Mouse (Mus musculus) forebrain, embryonic 15.5 days (tissue): ENCODE measurements at regions not wholly inside any gene's neighbourhood (a gene's known extent, or its start where the extent isn't known, plus 50 kb on each side); places are given as distances from the start of the nearest gene placed in this dataset.
A peak's percentile ranks its signal among the peaks of the same experiment; 100 is the strongest.

Experiments
- ATAC-seq: fragments of 200-750 bp; cut with Nextera tagmentation; replicated peaks from 2 replicates; pipeline ENCODE4 v1.8.0; 2017; ENCODE audit warnings: mild to moderate bottlenecking, moderate TSS enrichment, moderate library complexity
- H3K27ac ChIP-seq: fragments of 300-500 bp; sonication (generic); replicated peaks from 2 replicates; pipeline ENCODE4 v1.5.1; 2015; ENCODE audit warnings: mild to moderate bottlenecking, inconsistent platforms
- H3K27me3 ChIP-seq: fragments of 300-500 bp; sonication (generic); 2 replicates; pipeline ENCODE4 v1.6.1; 2015; ENCODE audit warnings: inconsistent platforms
- H3K36me3 ChIP-seq: fragments of 300-500 bp; sonication (generic); 2 replicates; pipeline ENCODE4 v1.6.1; 2015; ENCODE audit warnings: mild to moderate bottlenecking, inconsistent platforms
- H3K4me1 ChIP-seq: fragments of 300-500 bp; sonication (generic); 2 replicates; pipeline ENCODE4 v1.6.1; 2015; ENCODE audit warnings: inconsistent platforms
- H3K4me2 ChIP-seq: fragments of 300-500 bp; sonication (generic); replicated peaks from 2 replicates; pipeline ENCODE4 v1.6.1; 2015; ENCODE audit warnings: mild to moderate bottlenecking, inconsistent platforms
- H3K4me3 ChIP-seq: fragments of 300-500 bp; sonication (generic); 2 replicates; pipeline ENCODE4 v1.5.1; 2015; ENCODE audit warnings: mild to moderate bottlenecking, inconsistent platforms
- H3K9ac ChIP-seq: fragments of 300-500 bp; sonication (generic); replicated peaks from 2 replicates; pipeline ENCODE4 v1.6.1; 2015; ENCODE audit warnings: mild to moderate bottlenecking, inconsistent platforms
- H3K9me3 ChIP-seq: fragments of 300-500 bp; sonication (generic); 2 replicates; pipeline ENCODE4 v1.6.1; 2016; ENCODE audit warnings: inconsistent platforms
- WGBS: fragments of 180-500 bp; shearing (Covaris S2); methylation state at CpG from one replicate; pipeline ENCODE4 v1.1.7; 2015; ENCODE audit warnings: mixed read lengths; 5-methylcytosine and 5-hydroxymethylcytosine counted together

- Histone ChIP-seq H3K4me1 (peaks cover 7% of the 10 kb centered on the region), H3K4me2 (no peak overlapping the region), H3K4me3 (no peak overlapping the region), H3K36me3 (no peaks in the 10 kb centered on the region), H3K9me3 (no peaks in the 10 kb centered on the region), H3K9ac (no peak overlapping the region), H3K27me3 (0 out of 2 replicates have a peak, but pooled peaks cover 6% of the 10 kb centered on the region), H3K27ac (no peak overlapping the region)
- ATAC-seq: no peak
- 82% methylated on average over 6 of the region's 6 CpGs for WGBS
Measured at GRCm38 (mm10) chr14:105805762-105806161, 90.9 kb downstream of the Spry2 start.

DNA sequence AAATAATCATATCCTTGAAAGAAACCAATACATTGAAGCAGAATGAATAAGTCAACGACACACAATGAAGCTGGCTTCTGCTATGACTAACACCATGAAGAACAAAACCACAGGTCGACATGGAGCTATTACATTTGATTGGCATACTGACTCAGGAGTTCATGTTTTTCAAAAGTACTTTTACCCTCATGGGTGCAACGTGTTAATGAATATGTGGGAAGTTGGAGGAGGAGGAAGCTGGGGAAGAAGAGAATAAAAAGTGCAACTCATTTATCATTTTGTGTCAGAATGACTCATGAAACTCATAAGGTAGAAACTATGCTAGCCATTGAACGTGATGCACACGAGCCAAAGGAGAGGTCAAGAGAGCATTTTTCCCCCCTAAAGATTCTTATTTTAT lies 91.3 kb downstream of the Spry2 start:
- Histone ChIP-seq H3K9me3 (no peaks in the 10 kb centered on the region), H3K27ac (no peak overlapping the region), H3K4me1 (peaks cover 7% of the 10 kb centered on the region), H3K27me3 (0 out of 2 replicates have a peak, but pooled peaks cover 6% of the 10 kb centered on the region), H3K9ac (no peak overlapping the region), H3K4me3 (no peak overlapping the region), H3K36me3 (no peaks in the 10 kb centered on the region), H3K4me2 (no peak overlapping the region)
- 84% methylated on average over 5 of the region's 5 CpGs for WGBS
- no peak for ATAC-seq

- H3K27me3 ChIP-seq: 0 out of 2 replicates have a peak, but pooled peaks cover 6% of the 10 kb centered on the region
Measured at GRCm38 (mm10) chr14:105804761-105805160, 91.9 kb downstream of the Spry2 start.

GRCm38 (mm10) chr14:105803281-105803680 lies 93.3 kb downstream of the Spry2 start:
- Histone ChIP-seq H3K9me3 (no peaks in the 10 kb centered on the region), H3K4me2 (no peak overlapping the region), H3K27me3 (0 out of 2 replicates have a peak, but pooled peaks cover 6% of the 10 kb centered on the region), H3K27ac (no peak overlapping the region), H3K4me3 (no peak overlapping the region), H3K9ac (no peak overlapping the region), H3K4me1 (peaks cover 7% of the 10 kb centered on the region), H3K36me3 (no peaks in the 10 kb centered on the region)
- 45% methylated on average over 7 of the region's 7 CpGs for WGBS
- no peak for ATAC-seq

More at GRCm38 (mm10) chr14:105804761-105805160, 91.9 kb downstream of the Spry2 start:
- 76% methylated on average over 5 of the region's 5 CpGs for WGBS
- H3K9ac ChIP-seq: no peak overlapping the region
- H3K9me3 ChIP-seq: no peaks in the 10 kb centered on the region
- ATAC-seq: no peak
- no peak overlapping the region for H3K4me2 ChIP-seq
- no peak overlapping the region for H3K27ac ChIP-seq
- H3K36me3 ChIP-seq: no peaks in the 10 kb centered on the region
- H3K4me1 ChIP-seq: peaks cover 7% of the 10 kb centered on the region
- no peak overlapping the region for H3K4me3 ChIP-seq

- Histone ChIP-seq H3K27me3 (0 out of 2 replicates have a peak, but pooled peaks cover 6% of the 10 kb centered on the region), H3K27ac (no peak overlapping the region), H3K4me1 (peaks cover 7% of the 10 kb centered on the region), H3K9me3 (no peaks in the 10 kb centered on the region), H3K9ac (no peak overlapping the region), H3K4me3 (no peak overlapping the region), H3K36me3 (no peaks in the 10 kb centered on the region), H3K4me2 (peak overlapping the region; percentile 17; the same call in 1 of the 2 replicates)
- 22% methylated on average over 18 of the region's 18 CpGs for WGBS
- ATAC-seq: no peak
Measured at GRCm38 (mm10) chr14:105802529-105803280, 93.9 kb downstream of the Spry2 start.

GRCm38 (mm10) chr14:105800142-105800925 lies 96.3 kb downstream of the Spry2 start:
- no peak overlapping the region for H3K4me3 ChIP-seq
- WGBS: 57% methylated on average over 13 of the region's 13 CpGs

DNA sequence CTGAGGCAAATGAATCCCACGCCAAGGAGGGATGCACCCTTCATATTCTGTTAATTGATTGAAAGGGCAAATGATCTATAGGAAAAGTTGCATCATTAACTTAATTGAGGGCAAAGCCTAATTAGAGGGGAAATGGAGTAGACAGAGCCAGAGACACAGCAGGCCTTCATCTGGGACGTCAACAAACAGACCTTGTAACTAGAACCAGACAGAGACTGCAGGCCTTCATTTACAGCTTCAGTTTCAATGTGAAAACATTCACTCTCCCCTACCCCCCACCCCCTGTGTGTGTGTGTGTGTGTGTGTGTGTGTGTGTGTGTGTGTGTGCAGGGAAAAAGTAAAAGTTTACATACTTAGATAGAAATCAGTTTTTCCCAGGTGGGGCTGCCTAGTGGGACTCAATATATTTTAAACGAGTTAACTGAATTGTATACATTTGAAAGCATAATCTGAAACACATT lies 97.2 kb downstream of the Spry2 start:
- 26% methylated on average over 3 of the region's 3 CpGs for WGBS
- Histone ChIP-seq H3K27ac (no peak overlapping the region), H3K27me3 (0 out of 2 replicates have a peak, but pooled peaks cover 6% of the 10 kb centered on the region), H3K4me2 (no peak overlapping the region), H3K9ac (no peak overlapping the region), H3K36me3 (no peaks in the 10 kb centered on the region), H3K4me1 (peaks cover 7% of the 10 kb centered on the region), H3K4me3 (no peak overlapping the region), H3K9me3 (no peaks in the 10 kb centered on the region)
- 0 out of 2 replicates have a peak, but pooled peaks have one; percentile 48 for ATAC-seq

More at GRCm38 (mm10) chr14:105800142-105800925, 96.3 kb downstream of the Spry2 start:
- H3K27me3 ChIP-seq: 0 out of 2 replicates have a peak, but pooled peaks cover 6% of the 10 kb centered on the region
- H3K9me3 ChIP-seq: no peaks in the 10 kb centered on the region
- no peak overlapping the region for H3K9ac ChIP-seq
- H3K4me1 ChIP-seq: peaks cover 7% of the 10 kb centered on the region
- H3K36me3 ChIP-seq: no peaks in the 10 kb centered on the region
- no peak overlapping the region for H3K4me2 ChIP-seq
- H3K27ac ChIP-seq: no peak overlapping the region
- no peak for ATAC-seq

GRCm38 (mm10) chr14:105793010-105793702 lies 103.5 kb downstream of the Spry2 start:
- Histone ChIP-seq H3K4me3 (no peak overlapping the region), H3K36me3 (no peaks in the 10 kb centered on the region), H3K9me3 (peaks cover 5% of the 10 kb centered on the region; the same call in 1 of the 2 replicates), H3K27me3 (no peaks in the 10 kb centered on the region), H3K4me1 (no peaks in the 10 kb centered on the region), H3K9ac (no peak overlapping the region), H3K4me2 (no peak overlapping the region), H3K27ac (no peak overlapping the region)
- 77% methylated on average over 4 of the region's 4 CpGs for WGBS
- no peak for ATAC-seq

DNA sequence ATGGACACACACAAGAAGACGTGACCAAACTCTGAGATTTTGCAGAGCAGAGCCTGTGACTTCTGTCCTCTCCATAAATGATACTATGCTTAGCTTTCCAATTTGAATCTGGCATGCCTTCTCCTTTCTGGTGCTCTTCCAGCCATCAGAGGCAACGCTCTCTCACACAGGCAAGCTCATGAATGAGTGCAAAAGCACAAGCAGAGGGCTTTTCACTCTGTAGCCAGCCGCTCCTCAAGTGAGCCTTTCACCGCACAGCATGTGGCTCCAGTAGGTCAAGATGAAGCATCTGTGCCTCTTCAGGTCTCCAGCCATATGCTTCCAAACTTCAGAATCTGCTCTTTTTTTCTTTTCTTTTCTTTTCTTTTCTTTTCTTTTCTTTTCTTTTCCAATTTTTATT lies 106.2 kb downstream of the Spry2 start:
- WGBS: 85% methylated on average over 4 of the region's 4 CpGs
- Histone ChIP-seq H3K4me2 (no peak overlapping the region), H3K36me3 (no peaks in the 10 kb centered on the region), H3K27me3 (no peaks in the 10 kb centered on the region), H3K27ac (no peak overlapping the region), H3K9ac (no peak overlapping the region), H3K4me3 (no peak overlapping the region), H3K9me3 (peaks cover 5% of the 10 kb centered on the region; the same call in 1 of the 2 replicates), H3K4me1 (no peaks in the 10 kb centered on the region)
- ATAC-seq: no peak

- Histone ChIP-seq H3K27me3 (no peaks in the 10 kb centered on the region), H3K27ac (no peak overlapping the region), H3K9me3 (no peaks in the 10 kb centered on the region), H3K4me3 (no peak overlapping the region), H3K4me2 (no peak overlapping the region), H3K9ac (no peak overlapping the region), H3K4me1 (no peaks in the 10 kb centered on the region), H3K36me3 (no peaks in the 10 kb centered on the region)
- no peak for ATAC-seq
- 90% methylated on average over 5 of the region's 5 CpGs for WGBS
Measured at GRCm38 (mm10) chr14:105783428-105783827, 113.2 kb downstream of the Spry2 start.

DNA sequence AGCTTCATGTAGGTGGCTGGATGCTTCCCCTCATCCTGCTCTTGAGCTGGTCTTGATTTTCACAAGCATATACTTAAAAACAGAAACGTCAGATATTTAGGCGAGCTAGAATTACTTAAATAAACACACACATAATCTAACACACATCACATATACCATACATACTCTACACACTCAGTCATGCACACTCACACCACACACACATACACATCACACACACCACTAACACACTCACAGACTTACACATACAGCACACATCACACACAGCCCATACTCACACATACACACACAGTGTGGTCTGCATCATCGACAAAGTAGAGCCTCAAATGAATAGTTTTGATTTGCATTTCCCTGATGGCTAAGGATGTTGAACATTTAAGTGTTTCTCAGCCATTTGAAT lies 116.9 kb downstream of the Spry2 start:
- Histone ChIP-seq H3K9me3 (no peaks in the 10 kb centered on the region), H3K4me3 (no peak overlapping the region), H3K9ac (no peak overlapping the region), H3K36me3 (no peaks in the 10 kb centered on the region), H3K27ac (no peak overlapping the region), H3K27me3 (no peaks in the 10 kb centered on the region), H3K4me2 (no peak overlapping the region), H3K4me1 (no peaks in the 10 kb centered on the region)
- 81% methylated on average over 3 of the region's 3 CpGs for WGBS
- no peak for ATAC-seq
